Mouse (Mus musculus) midbrain, embryonic 11.5 days (tissue): ENCODE measurements around the gene Fut1. TPM values are rescaled to one million over a fixed set of nuclear protein-coding genes. Genes with fewer than 3 reads are reported as not detected.

Experiments
- ATAC-seq: fragments of 200-750 bp; cut with Nextera tagmentation; 2 replicates; pipeline ENCODE4 v1.8.0; 2017; ENCODE audit warnings: moderate TSS enrichment, moderate library complexity; ENCODE audit not compliant: low FRiP score
- DNase-seq: peaks from one replicate; pipeline ENCODE4 v3.0.0; 2015; ENCODE audit warnings: low spot score; ENCODE audit errors: missing footprints
- H3K27ac ChIP-seq: fragments of 300-500 bp; sonication (generic); 2 replicates; pipeline ENCODE4 v1.5.1; 2014; ENCODE audit warnings: low read depth, low read length
- H3K27me3 ChIP-seq: fragments of 300-500 bp; sonication (generic); 2 replicates; pipeline ENCODE4 v1.6.1; 2014; ENCODE audit warnings: mild to moderate bottlenecking, low read length, moderate library complexity, mixed read lengths; ENCODE audit not compliant: control insufficient read depth, insufficient read depth
- H3K36me3 ChIP-seq: fragments of 300-500 bp; sonication (generic); 2 replicates; pipeline ENCODE4 v1.6.1; 2014; ENCODE audit warnings: mild to moderate bottlenecking, low read length, moderate library complexity, mixed read lengths; ENCODE audit not compliant: control insufficient read depth, insufficient read depth
- H3K4me1 ChIP-seq: fragments of 300-500 bp; sonication (generic); 2 replicates; pipeline ENCODE4 v1.6.1; 2014; ENCODE audit warnings: low read length; ENCODE audit not compliant: control insufficient read depth, insufficient read depth
- H3K4me2 ChIP-seq: fragments of 300-500 bp; sonication (generic); 2 replicates; pipeline ENCODE4 v1.6.1; 2014; ENCODE audit warnings: mild to moderate bottlenecking, moderate library complexity
- H3K4me3 ChIP-seq: fragments of 300-500 bp; sonication (generic); 2 replicates; pipeline ENCODE4 v1.5.1; 2014; ENCODE audit warnings: low read depth, low read length
- H3K9ac ChIP-seq: fragments of 300-500 bp; sonication (generic); 2 replicates; pipeline ENCODE4 v1.6.1; 2014; ENCODE audit warnings: low read length
- H3K9me3 ChIP-seq: fragments of 300-500 bp; sonication (generic); 2 replicates; pipeline ENCODE4 v1.6.1; 2016; ENCODE audit warnings: low read length; ENCODE audit not compliant: control insufficient read depth
- WGBS: fragments of 180-500 bp; shearing (Covaris S2); extraction: QIAGEN DNeasy Blood & Tissue Kit; methylation state at CpG from one replicate; pipeline ENCODE4 v1.1.7; 2014; 5-methylcytosine and 5-hydroxymethylcytosine counted together
- polyA plus RNA-seq: library from polyadenylated mRNA; unstranded; fragments of >200 nt; fragmentation: Nextera tagmentation; extraction: Ambion mirVana; gene quantifications from 2 replicates; pipeline ENCODE4 v1.2.1, GENCODE M21; 2014

The Fut1 gene
- polyA plus RNA-seq, 1 experiment from 2014 or later, result not detected

- Histone ChIP-seq H3K27ac (no peak overlapping the region), H3K9me3 (no peaks in the 10 kb centered on the region), H3K27me3 (no peaks in the 10 kb centered on the region), H3K4me1 (peaks cover 2% of the 10 kb centered on the region; the same call in 1 of the 2 replicates), H3K9ac (no peak overlapping the region), H3K4me3 (no peak overlapping the region), H3K36me3 (no peaks in the 10 kb centered on the region), H3K4me2 (no peak overlapping the region)
- ATAC-seq (no peak), DNase-seq (no peak)
- WGBS, result 93% methylated on average over 23 of the region's 23 CpGs
Measured at GRCm38 (mm10) chr7:45587631-45588592, 29.2 kb upstream of the Fut1 start.

GRCm38 (mm10) chr7:45589173-45589572, 27.9 kb upstream of the Fut1 start:
- H3K9me3 ChIP-seq, result no peaks in the 10 kb centered on the region
- H3K27ac ChIP-seq, result no peak overlapping the region
- peak overlapping the region; percentile 36 for H3K4me2 ChIP-seq
- H3K4me3 ChIP-seq, result peak overlapping the region; percentile 30
- no peaks in the 10 kb centered on the region for H3K27me3 ChIP-seq
- peak; percentile 97 for ATAC-seq
- peaks cover 2% of the 10 kb centered on the region; the same call in 1 of the 2 replicates for H3K4me1 ChIP-seq
- H3K9ac ChIP-seq, result peak overlapping the region; percentile 45; the same call in 1 of the 2 replicates
- WGBS, result 4% methylated on average over 19 of the region's 19 CpGs
- no peaks in the 10 kb centered on the region for H3K36me3 ChIP-seq
- DNase-seq, result peak; percentile 98

GRCm38 (mm10) chr7:45589898-45590297, 27.2 kb upstream of the Fut1 start:
- Histone ChIP-seq H3K27me3 (no peaks in the 10 kb centered on the region), H3K27ac (no peak overlapping the region), H3K9ac (no peak overlapping the region), H3K4me3 (no peak overlapping the region), H3K4me1 (peaks cover 2% of the 10 kb centered on the region; the same call in 1 of the 2 replicates), H3K9me3 (no peaks in the 10 kb centered on the region), H3K36me3 (no peaks in the 10 kb centered on the region), H3K4me2 (no peak overlapping the region; the same call in 1 of the 2 replicates)
- no peak for DNase-seq
- no peak for ATAC-seq
- WGBS, result 96% methylated on average over 5 of the region's 5 CpGs

- no peak for ATAC-seq
- DNase-seq, result no peak
Measured at GRCm38 (mm10) chr7:45590874-45591273, 26.2 kb upstream of the Fut1 start.

GRCm38 (mm10) chr7:45591880-45592279, 25.2 kb upstream of the Fut1 start:
- no peaks in the 10 kb centered on the region for H3K27me3 ChIP-seq
- no peak overlapping the region for H3K27ac ChIP-seq
- no peaks in the 10 kb centered on the region for H3K9me3 ChIP-seq
- no peak overlapping the region for H3K4me3 ChIP-seq
- DNase-seq, result no peak
- WGBS, result 80% methylated on average over 7 of the region's 7 CpGs
- no peaks in the 10 kb centered on the region for H3K36me3 ChIP-seq
- no peak overlapping the region for H3K4me2 ChIP-seq
- ATAC-seq, result no peak
- peaks cover 2% of the 10 kb centered on the region; the same call in 1 of the 2 replicates for H3K4me1 ChIP-seq
- H3K9ac ChIP-seq, result no peak overlapping the region

More at GRCm38 (mm10) chr7:45590874-45591273, 26.2 kb upstream of the Fut1 start:
- Histone ChIP-seq H3K27me3 (no peaks in the 10 kb centered on the region), H3K27ac (no peak overlapping the region), H3K4me3 (no peak overlapping the region), H3K4me2 (no peak overlapping the region), H3K36me3 (no peaks in the 10 kb centered on the region), H3K4me1 (peaks cover 2% of the 10 kb centered on the region; the same call in 1 of the 2 replicates), H3K9me3 (no peaks in the 10 kb centered on the region), H3K9ac (no peak overlapping the region)
- 61% methylated on average over 3 of the region's 3 CpGs for WGBS

- H3K27me3 ChIP-seq, result no peaks in the 10 kb centered on the region
- H3K4me1 ChIP-seq, result peaks cover 2% of the 10 kb centered on the region; the same call in 1 of the 2 replicates
- H3K27ac ChIP-seq, result no peak overlapping the region
- DNase-seq, result peak; percentile 93
- no peak overlapping the region for H3K4me2 ChIP-seq
- H3K9me3 ChIP-seq, result no peaks in the 10 kb centered on the region
- H3K36me3 ChIP-seq, result no peaks in the 10 kb centered on the region
- no peak overlapping the region for H3K9ac ChIP-seq
- no peak overlapping the region for H3K4me3 ChIP-seq
- no peak for ATAC-seq
- 26% methylated on average over 10 of the region's 10 CpGs for whole genome bisulfite sequencing
Measured at GRCm38 (mm10) chr7:45593118-45593815, 23.8 kb upstream of the Fut1 start.

GRCm38 (mm10) chr7:45595176-45595575, 21.9 kb upstream of the Fut1 start:
- H3K36me3 ChIP-seq, result no peaks in the 10 kb centered on the region
- no peak for ATAC-seq
- H3K4me3 ChIP-seq, result no peak overlapping the region
- 80% methylated on average over 4 of the region's 4 CpGs for WGBS
- H3K4me2 ChIP-seq, result no peak overlapping the region
- H3K9ac ChIP-seq, result no peak overlapping the region
- DNase-seq, result no peak
- no peaks in the 10 kb centered on the region for H3K4me1 ChIP-seq
- no peaks in the 10 kb centered on the region for H3K9me3 ChIP-seq
- no peaks in the 10 kb centered on the region for H3K27me3 ChIP-seq
- no peak overlapping the region for H3K27ac ChIP-seq

GRCm38 (mm10) chr7:45596107-45596506, 21.0 kb upstream of the Fut1 start:
- ATAC-seq (no peak), DNase-seq (no peak)
- Histone ChIP-seq H3K9me3 (no peaks in the 10 kb centered on the region), H3K4me3 (no peak overlapping the region), H3K4me1 (no peaks in the 10 kb centered on the region), H3K4me2 (no peak overlapping the region), H3K9ac (no peak overlapping the region), H3K27me3 (no peaks in the 10 kb centered on the region), H3K36me3 (no peaks in the 10 kb centered on the region), H3K27ac (no peak overlapping the region)
- 75% methylated on average over 1 of the region's 1 CpGs for WGBS

- DNase-seq, result no peak
- ATAC-seq, result no peak
- Histone ChIP-seq H3K9ac (no peak overlapping the region), H3K27ac (no peak overlapping the region), H3K4me3 (no peak overlapping the region), H3K27me3 (no peaks in the 10 kb centered on the region), H3K4me1 (no peaks in the 10 kb centered on the region), H3K4me2 (no peak overlapping the region), H3K9me3 (no peaks in the 10 kb centered on the region), H3K36me3 (no peaks in the 10 kb centered on the region)
- 89% methylated on average over 5 of the region's 5 CpGs for WGBS
Measured at GRCm38 (mm10) chr7:45597013-45597412, 20.1 kb upstream of the Fut1 start.
